Mouse (Mus musculus): Measurements from ENCODE around the gene Actrt2.

The Actrt2 gene

DNA sequence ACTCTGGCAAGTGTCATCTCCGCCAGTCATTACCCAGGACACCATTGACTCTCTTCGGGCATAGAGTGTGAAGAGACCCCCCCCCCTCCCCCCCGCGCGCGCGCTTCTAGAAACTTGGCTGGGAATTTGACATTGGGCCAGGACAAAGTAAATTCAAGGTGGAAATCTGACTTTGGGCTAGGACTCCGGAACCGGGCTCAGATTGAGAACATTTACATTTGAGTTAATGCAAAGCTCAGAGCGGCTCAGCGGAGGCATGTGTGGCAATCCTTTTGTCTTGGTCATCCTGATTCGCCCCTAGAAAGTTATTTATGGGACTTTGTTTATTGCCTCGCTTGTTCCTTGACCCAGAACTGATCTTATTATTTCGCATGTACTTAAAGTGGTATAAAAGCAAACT is 14.6 kb upstream of the Actrt2 start:
- DNase-seq: no peak

DNA sequence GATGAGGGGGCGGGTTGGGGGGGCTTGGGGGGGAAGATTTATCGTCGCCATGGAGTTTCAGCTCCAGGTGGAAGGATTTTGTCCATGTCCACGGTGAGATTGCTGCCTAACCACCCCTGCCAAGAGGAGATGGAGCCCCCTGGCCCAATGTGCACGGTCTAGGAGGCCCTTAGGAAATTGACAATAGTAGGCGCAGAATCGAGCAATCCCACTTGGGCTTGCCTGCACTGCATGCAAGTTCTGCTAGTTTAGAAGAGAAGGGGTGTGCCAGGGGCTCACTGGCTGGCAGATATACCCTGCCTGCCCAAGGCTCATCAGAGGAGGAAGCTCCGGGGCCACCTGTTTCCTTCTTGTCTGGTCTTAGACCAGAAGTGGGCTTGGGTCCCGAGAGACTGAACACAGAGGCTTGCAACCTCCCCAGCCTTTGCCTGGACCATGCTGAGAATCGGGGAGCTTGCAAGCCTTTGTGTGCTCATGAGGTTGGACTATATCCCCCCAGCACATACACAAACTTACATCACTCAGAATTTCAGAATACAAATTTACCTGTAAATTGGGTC is 7.9 kb upstream of the Actrt2 start:
- DNase-seq: no peak

GRCm38 (mm10) chr4:154674966-154675365 is 7.3 kb upstream of the Actrt2 start:
- DNase-seq: no peak

- peak; percentile 21 for DNase-seq
These were observed 6.9 kb upstream of the Actrt2 start for GRCm38 (mm10) chr4:154674541-154674940.

DNA sequence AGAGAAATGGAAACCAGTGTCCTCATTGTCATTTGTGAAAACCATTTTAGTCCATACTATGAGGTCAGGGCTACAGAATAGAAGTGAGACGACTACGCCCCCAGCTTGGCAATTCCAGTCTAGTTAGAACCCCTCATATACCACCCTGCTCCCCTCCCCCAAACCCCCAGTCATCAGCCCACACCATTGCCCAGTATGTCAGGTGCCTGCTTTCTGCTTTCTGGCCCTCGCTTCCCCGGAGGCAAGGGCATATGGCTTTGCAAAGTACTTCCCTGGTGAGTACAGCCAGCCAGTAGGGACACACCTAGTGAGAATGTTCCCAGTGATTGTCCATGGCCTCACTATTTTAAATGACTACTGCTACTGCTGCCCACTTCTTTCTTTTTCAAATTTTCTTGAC is 6.3 kb upstream of the Actrt2 start:
- no peak for DNase-seq

DNA sequence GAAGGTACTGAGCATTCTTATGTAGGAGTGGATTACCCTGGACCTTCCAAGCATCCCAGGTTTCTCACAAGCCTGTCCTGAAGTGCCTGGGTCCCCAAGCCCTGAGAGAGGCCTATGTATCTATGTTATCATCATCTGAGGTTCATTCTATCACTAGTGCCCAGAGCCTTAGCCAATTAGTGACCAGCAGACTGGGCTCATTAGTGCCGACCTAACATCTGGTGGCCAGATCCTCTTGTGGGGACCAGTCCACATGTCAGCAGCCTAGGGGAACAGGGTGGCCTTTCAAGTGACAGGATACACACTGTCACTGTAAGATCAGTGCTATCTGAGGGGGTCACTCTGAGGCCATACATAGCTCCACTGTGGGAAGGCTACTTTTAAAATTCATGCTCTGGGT is 4.4 kb upstream of the Actrt2 start:
- no peak for DNase-seq

DNA sequence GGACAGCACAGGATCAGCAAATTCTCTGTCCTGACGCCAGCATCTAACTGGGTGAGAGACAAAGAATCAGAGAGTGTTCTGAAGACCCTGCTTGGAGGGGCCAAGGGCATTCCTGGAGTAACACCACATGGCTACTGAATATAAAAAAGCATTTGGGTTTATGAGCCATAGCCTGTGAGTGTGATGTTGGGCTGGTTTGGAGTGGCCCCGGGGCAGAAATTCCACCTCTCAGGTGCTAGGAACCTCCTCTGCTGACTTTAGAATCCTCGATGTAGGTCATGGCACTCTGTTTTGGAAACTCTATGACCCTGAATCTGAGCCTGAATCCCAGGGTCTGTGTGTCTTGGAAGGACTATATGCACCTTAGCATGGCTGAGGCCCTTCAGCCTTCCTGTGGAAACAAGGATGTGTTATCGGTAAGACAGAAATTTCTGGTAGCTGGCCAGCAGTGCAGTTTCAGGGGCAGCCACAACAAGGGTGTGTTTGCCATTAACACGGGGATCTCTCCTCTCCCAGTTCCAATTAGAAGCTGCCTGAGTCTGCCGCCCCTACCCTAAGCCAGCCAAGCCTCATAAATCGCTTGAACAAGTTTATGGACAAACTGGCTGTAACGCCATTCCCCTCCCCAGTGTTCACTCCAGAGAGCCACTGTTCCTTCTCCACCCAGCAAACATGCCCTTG is 3.7 kb upstream of the Actrt2 start:
- DNase-seq: no peak

- no peak for DNase-seq
These were observed 4.9 kb downstream of the Actrt2 start for GRCm38 (mm10) chr4:154662681-154663215.

DNA sequence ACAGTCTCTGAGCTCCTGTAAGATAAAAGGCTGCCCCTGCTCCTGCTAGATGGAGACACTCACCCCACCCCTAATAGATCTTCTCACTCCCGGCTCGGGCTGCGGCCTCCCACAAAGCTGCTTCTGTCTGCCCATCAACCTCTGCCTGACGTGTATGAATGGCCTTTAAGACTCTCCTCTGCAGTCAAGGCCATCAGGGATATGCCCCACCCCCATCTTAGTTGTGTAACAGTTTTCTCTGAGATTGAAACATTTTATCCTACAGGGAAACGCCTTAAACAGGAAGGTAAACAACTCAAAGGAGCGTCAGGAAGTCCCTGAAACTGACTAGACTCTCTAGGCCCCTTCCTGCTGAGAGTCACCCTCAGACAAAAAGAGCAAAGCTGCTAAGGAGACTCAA is 6.4 kb downstream of the Actrt2 start:
- DNase-seq: no peak

- no peak for DNase-seq
These were observed 7.6 kb downstream of the Actrt2 start for GRCm38 (mm10) chr4:154660025-154660424.

- no peak for DNase-seq
These were observed 12.3 kb downstream of the Actrt2 start for GRCm38 (mm10) chr4:154655134-154655910.

DNA sequence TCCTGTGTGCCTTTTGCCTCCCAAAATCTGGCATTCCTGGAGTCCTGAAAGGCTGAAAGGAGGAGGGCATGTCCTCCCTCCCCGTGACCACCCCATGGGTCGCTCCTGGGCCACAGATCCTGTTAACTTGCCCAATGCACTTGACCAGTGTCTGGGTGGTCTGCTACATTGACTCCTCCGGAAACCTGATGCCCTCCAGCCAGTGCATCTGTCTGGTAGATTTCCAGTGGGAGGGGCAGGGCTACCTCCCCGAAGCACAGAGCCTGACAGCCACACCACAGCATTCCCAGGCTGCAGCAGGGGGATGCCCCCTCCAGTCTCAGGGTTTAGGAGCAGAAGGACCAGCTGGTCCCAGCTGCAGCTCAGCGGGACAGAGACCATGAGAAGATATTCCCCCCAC is 15.2 kb downstream of the Actrt2 start:
- DNase-seq: no peak

- DNase-seq: no peak
These were observed 18.5 kb downstream of the Actrt2 start for GRCm38 (mm10) chr4:154649083-154649747.

DNA sequence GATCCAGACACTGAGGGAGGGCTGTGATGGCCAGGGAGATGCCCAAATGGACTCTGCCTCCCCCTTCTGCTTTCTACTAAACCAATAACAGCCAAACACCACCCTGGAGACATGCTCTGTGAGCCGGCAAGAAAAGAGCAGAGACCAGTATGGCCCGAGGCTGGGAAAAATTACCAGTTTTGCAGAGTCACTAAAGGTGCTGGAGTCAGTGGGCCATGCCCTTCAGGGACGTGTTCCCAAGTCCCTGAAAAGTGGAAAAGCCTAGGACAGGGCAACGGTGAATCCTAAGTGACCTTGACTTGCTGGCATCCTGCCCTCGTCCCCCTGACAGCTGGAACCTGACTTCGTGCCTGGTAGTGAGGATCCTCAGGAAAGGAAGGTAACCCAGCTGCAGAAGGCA is 25.2 kb downstream of the Actrt2 start:
- DNase-seq: no peak

GRCm38 (mm10) chr4:154641296-154642110 is 26.2 kb downstream of the Actrt2 start:
- no peak for DNase-seq

DNA sequence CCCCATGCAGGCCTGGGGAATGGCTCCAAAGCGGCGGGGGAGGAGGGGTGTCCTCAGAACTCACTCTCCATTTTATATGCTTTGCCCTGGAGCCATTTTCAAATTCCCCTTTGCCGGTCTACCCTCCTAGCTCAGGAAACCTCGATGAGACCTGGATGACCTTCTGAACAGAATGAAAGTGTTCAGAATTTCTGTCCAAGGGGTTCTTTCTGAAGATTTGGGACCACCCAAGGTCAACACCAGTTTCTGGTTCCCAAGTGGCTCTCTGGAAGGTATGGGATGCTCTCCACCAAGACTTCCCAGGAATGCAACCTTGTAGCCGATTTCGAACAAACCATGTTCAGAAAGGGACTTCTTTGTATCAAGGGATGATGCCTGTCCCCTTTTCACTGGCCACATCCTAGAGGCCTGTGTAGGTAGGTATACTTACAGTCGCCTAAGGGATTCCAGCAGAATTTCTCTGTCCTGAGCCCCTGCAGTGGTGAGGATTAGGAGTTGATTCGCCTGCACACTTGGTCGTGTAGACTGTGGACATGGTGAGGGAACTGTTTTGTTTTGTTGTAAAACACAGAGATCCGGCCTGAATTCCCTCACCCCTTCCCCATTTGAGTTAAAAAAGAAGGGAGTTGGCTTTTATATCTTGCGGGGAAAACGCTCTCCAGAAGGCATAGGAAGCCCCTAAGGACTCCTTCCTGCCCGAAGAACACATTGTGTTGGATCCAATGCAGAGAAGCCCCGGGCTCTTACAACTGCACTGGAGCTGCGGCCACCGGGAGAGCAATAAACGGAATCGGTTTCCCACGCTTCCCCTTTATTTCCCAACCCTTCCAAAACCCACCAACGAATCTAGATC is 27.0 kb downstream of the Actrt2 start:
- DNase-seq: no peak

- no peak for DNase-seq
These were observed 27.9 kb downstream of the Actrt2 start for GRCm38 (mm10) chr4:154639591-154640442.

DNA sequence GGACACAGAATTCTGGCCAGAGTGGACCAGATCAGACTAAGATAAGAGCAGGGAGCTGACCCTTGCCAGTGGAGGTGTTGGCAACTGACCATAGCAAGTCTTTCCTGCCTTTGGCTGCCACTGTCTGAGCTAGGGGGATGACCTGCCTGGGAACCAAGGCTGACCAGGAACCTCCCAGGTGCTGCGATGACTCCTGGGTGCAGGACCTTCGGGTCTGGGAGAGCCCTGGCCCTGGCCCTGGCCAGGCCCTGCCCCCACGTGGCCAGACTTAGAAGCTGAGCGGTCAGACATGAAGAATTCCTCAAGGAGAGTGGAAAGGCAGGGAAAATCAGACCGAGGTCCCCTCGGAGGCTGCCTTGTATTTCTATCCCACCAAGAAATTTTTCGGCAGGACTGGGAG is 28.5 kb downstream of the Actrt2 start:
- no peak for DNase-seq

DNA sequence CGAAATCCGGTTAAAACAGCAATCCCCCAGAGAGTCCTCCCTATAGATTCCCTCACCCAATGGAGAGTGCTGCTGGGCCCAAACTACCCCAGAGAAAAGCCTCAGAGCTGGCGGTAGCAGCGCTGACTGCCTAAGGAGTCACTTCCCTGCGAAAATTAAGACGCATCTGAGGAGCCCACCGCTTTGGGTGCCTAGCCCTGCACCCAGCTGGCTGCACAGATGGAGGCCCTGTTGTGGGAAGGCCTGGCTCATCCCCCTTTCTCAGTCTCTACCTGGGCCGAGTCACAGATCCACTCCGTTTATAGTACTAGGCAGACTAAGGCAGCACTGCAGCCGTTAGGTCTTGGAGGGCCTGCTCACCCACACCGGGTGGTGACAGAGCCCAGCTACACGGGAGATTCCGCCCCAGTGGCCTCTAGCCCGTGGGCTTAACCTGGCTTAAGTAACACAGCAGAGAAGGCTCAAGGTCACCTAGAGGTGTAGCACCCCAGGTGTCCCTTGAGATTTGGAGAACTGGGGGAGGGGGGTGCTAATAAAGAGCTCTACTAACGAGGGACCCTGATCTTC is 29.3 kb downstream of the Actrt2 start:
- DNase-seq: no peak

Measured in thymus, postnatal 25 days (tissue).